Mouse (Mus musculus) MEL (cell line): ENCODE results near the gene Ganab.

Experiments
- BHLHE40 ChIP-seq: IDR thresholded peaks from 2 replicates; pipeline ENCODE4 v1.6.1; 2012; ENCODE audit warnings: low read depth, mild to moderate bottlenecking, inconsistent platforms, low read length, improper control_type of control experiment, borderline replicate concordance
- CTCF ChIP-seq, 3 experiments: IDR thresholded peaks in 2 of 3; conservative IDR thresholded peaks in 1 of 3; 2 replicates each; pipeline ENCODE4 v1.5.1; 2011 to 2012; ENCODE audit warnings: low read length in 3 of 3, low read depth in 2 of 3, mild to moderate bottlenecking in 2 of 3, improper control_type of control experiment in 1 of 3, inconsistent platforms in 1 of 3, mixed read lengths in 1 of 3, moderate library complexity in 1 of 3; ENCODE audit not compliant: control insufficient read depth in 1 of 3, insufficient read depth in 1 of 3, poor library complexity in 1 of 3, severe bottlenecking in 1 of 3
- EP300 ChIP-seq, 2 experiments: IDR thresholded peaks; 2 replicates each; pipeline ENCODE4 v1.6.1; 2011; ENCODE audit warnings: improper control_type of control experiment in 2 of 2, low read length in 2 of 2, low read depth in 1 of 2, mild to moderate bottlenecking in 1 of 2
- MAFK ChIP-seq: IDR thresholded peaks from 2 replicates; pipeline ENCODE4 v1.6.1; 2011; ENCODE audit warnings: low read depth, mild to moderate bottlenecking, low read length, improper control_type of control experiment, borderline replicate concordance
- MXI1 ChIP-seq: IDR thresholded peaks from 2 replicates; pipeline ENCODE4 v1.6.1; 2011; ENCODE audit warnings: mild to moderate bottlenecking, low read depth, low read length, improper control_type of control experiment
- POLR2A ChIP-seq, 2 experiments: IDR thresholded peaks; 2 replicates each; pipeline ENCODE4 v1.6.1; 2011 to 2012; ENCODE audit warnings: low read length in 2 of 2, mild to moderate bottlenecking in 2 of 2, control low read depth in 1 of 2, improper control_type of control experiment in 1 of 2, low read depth in 1 of 2, moderate library complexity in 1 of 2; ENCODE audit not compliant: control insufficient read depth in 1 of 2, insufficient read depth in 1 of 2, poor library complexity in 1 of 2
- POLR2AphosphoS2 ChIP-seq: IDR thresholded peaks from 2 replicates; pipeline ENCODE4 v1.6.1; 2011; ENCODE audit warnings: low read length, improper control_type of control experiment
- POLR2AphosphoS5 ChIP-seq: IDR thresholded peaks from 2 replicates; pipeline ENCODE4 v1.6.1; 2012; ENCODE audit warnings: low read depth, borderline replicate concordance, mild to moderate bottlenecking, inconsistent platforms, low read length, moderate library complexity, mixed read lengths
- SMC3 ChIP-seq: IDR thresholded peaks from 2 replicates; pipeline ENCODE4 v1.6.1; 2011; ENCODE audit warnings: low read depth, low read length, improper control_type of control experiment
- TAL1 ChIP-seq: IDR thresholded peaks from 2 replicates; pipeline ENCODE4 v1.6.1; 2012; ENCODE audit warnings: mild to moderate bottlenecking, inconsistent platforms, low read length, moderate library complexity, mixed read lengths
- TBP ChIP-seq: IDR thresholded peaks from 2 replicates; pipeline ENCODE4 v1.8.0; 2011; ENCODE audit warnings: low read depth, low read length, improper control_type of control experiment
- USF1 ChIP-seq: IDR thresholded peaks from 2 replicates; pipeline ENCODE4 v1.6.1; 2014; ENCODE audit warnings: low read depth, mild to moderate bottlenecking, inconsistent platforms, low read length, improper control_type of control experiment, moderate library complexity

- TF ChIP-seq POLR2A (IDR thresholded peaks at IDR 0.05; ENCODE audit: control insufficient read depth in 1 of 2, insufficient read depth in 1 of 2, low read depth in 1 of 2, low read length in 2 of 2, poor library complexity in 1 of 2) = no peak
- no peak for TF ChIP-seq BHLHE40
- TF ChIP-seq EP300 (IDR thresholded peaks at IDR 0.05; ENCODE audit: low read depth in 1 of 2, low read length in 2 of 2) = no peak
- no peak for TF ChIP-seq MAFK
- no peak for TF ChIP-seq CTCF (IDR thresholded peaks at IDR 0.05 in 2 of 3, conservative IDR thresholded peaks at IDR 0.05 in 1 of 3; ENCODE audit: control insufficient read depth in 1 of 3, insufficient read depth in 1 of 3, low read depth in 2 of 3, low read length in 3 of 3, poor library complexity in 1 of 3, severe bottlenecking in 1 of 3)
- TF ChIP-seq SMC3 = no peak
- TF ChIP-seq TBP = no peak
- no peak for TF ChIP-seq USF1
- TF ChIP-seq MXI1 = no peak
- TF ChIP-seq POLR2AphosphoS5 = no peak
- no peak for TF ChIP-seq POLR2AphosphoS2
- TF ChIP-seq TAL1 = no peak
Measured at GRCm38 (mm10) chr19:8954171-8954570, 56.3 kb downstream of the Ganab start.
